Mouse (Mus musculus) gastrocnemius, adult 2 months (tissue): ENCODE results near the gene Plcl1. TPM values are rescaled to one million over a fixed set of nuclear protein-coding genes. Genes with fewer than 3 reads are reported as not detected.
A peak's percentile ranks its signal among the peaks of the same experiment; 100 is the strongest.

ENCODE experiments used
- DNase-seq: peaks from one replicate; pipeline ENCODE4 v3.0.0; 2022
- H3K27ac ChIP-seq: fragments of 200-600 bp; 2 replicates; pipeline ENCODE4 v1.8.1; 2022; ENCODE audit warnings: mild to moderate bottlenecking
- H3K4me3 ChIP-seq: fragments of 200-600 bp; 2 replicates; pipeline ENCODE4 v1.8.1; 2022; ENCODE audit warnings: mild to moderate bottlenecking, moderate library complexity
- CTCF ChIP-seq: fragments of 200-600 bp; IDR thresholded peaks from 2 replicates; pipeline ENCODE4 v1.8.1; 2022; ENCODE audit warnings: antibody characterized with exemption, mild to moderate bottlenecking, moderate library complexity
- intact Hi-C: fragments of 180-260 bp; cut with DNase I; formaldehyde crosslinking; loops from one replicate; pipeline ENCODE4 v1.15.1; 2025
- total RNA-seq, 2 experiments: library from RNA; stranded (reverse); gene quantifications; 2 replicates each; pipeline ENCODE4 v1.2.3; 2021

Plcl1 gene
- total RNA-seq, 2 experiments from 2014 or later, result 4.1 to 4.6 TPM

DNA sequence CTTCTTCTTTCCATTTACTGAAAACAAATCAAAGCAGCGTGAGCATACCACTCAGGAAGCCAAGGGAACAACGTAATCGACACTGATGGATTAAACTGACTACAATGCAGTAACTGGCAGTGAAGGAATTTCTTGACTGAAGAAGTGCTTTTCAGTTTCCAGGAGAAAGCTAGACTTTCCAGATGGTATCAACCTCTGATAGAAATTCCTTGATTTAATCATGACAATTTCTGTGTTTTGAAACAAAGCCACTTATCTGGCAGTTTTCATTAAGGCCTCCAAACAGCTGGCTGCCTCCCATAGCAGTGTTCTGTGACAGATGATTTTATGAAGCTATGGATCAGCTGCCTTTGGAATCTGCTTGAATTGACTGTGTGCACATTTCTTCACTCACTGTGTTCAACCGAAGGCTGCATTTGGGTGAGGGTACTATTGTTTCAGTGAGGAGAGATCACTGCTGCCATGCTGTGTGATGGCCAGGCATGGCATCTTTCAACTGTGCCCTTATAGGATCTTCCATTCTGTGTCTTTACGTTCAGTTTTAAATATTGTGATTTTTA lies 162.2 kb downstream of the Plcl1 start:
- TF ChIP-seq CTCF, result no peak
- Histone ChIP-seq H3K27ac (no peak overlapping the region), H3K4me3 (no peak overlapping the region)
- intact Hi-C loops, result loop anchor here (5.0 kb wide), 1 partner anchor 36 kb away; no protein-coding TSS in a partner anchor
- no peak for DNase-seq

DNA sequence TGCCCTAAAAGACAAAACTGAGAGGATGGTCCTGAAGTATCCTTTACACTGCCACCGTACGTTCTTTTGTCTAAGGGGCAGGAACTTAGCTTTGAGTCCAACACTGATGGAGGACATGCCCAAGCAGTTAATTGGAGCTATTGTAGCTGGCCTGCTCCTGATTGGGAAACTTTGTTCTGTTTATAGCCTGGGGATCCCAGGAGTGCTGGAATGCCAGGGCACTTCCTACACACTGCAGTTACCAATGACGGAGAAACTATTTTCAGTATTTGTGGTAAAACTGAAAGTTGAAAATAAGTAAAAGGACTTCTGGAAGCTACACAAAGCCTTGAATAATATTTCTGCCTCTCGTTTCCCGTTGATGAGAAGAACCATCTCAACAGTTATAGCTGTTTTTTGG lies 164.5 kb downstream of the Plcl1 start:
- TF ChIP-seq CTCF, result no peak
- no peak overlapping the region for H3K4me3 ChIP-seq
- intact Hi-C loops, result loop anchor here (10.0 kb wide), 1 partner anchor 165 kb away; no protein-coding TSS in a partner anchor
- no peak overlapping the region for H3K27ac ChIP-seq
- DNase-seq, result no peak

DNA sequence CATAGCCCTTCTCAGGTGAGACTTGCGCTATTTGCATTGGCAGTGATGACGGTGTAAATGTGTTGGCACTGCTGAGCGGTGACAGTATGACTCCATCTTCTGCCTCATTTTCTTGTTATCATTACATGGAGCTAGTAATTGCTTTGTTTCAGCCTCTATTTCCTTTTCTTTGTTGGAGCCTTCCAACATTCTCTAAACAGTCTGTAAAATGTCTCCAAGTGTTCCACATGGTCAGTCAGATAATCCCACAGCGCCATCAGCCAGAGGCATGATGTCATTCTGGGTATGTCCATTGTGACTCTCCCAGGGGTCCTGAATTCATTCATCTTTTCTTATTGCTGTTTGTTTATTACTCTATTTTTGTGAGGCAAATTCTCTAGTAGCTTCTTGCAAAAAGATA lies 165.7 kb downstream of the Plcl1 start:
- no peak for TF ChIP-seq CTCF
- intact Hi-C loops, result loop anchor here (10.0 kb wide), 1 partner anchor 163 kb away; no protein-coding TSS in a partner anchor
- Histone ChIP-seq H3K27ac (peak overlapping the region; percentile 25; the same call in 1 of the 2 replicates), H3K4me3 (no peak overlapping the region)
- DNase-seq, result no peak

GRCm38 (mm10) chr1:55572202-55572601 lies 166.5 kb downstream of the Plcl1 start:
- DNase-seq, result no peak
- intact Hi-C loops, result loop anchor here (10.0 kb wide), 1 partner anchor 163 kb away; no protein-coding TSS in a partner anchor

GRCm38 (mm10) chr1:55572664-55573063 lies 166.9 kb downstream of the Plcl1 start:
- no peak for DNase-seq
- Histone ChIP-seq H3K27ac (peak overlapping the region; percentile 28; the same call in 1 of the 2 replicates), H3K4me3 (no peak overlapping the region)
- TF ChIP-seq CTCF, result no peak
- intact Hi-C loops, result loop anchor here (10.0 kb wide), 1 partner anchor 162 kb away; no protein-coding TSS in a partner anchor

More at GRCm38 (mm10) chr1:55572202-55572601, 166.5 kb downstream of the Plcl1 start:
- Histone ChIP-seq H3K27ac (peak overlapping the region; percentile 28; the same call in 1 of the 2 replicates), H3K4me3 (no peak overlapping the region)
- TF ChIP-seq CTCF, result no peak

DNA sequence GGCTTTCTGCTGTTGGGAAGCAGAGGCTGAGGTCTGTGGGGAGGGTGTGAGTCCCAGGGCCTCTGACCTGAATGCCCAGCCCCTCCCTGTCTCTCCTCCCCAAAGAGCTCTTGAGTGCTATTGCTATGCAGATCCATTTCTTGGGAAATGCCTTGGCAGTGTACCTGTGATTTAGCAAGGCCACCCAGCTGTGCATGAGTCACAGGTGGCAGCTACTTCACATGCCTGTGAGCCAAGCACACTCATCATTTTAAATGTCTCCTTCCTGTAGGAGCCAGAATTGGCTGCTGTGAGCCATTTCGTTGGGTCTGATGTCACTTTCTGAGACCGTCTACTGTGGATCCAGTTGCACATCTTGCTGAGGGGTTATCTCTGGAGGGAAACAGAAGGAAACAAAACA lies 170.2 kb downstream of the Plcl1 start:
- intact Hi-C loops, result loop anchor here (5.0 to 10.0 kb wide), 2 partner anchors 159 to 169 kb away; partner anchors contain the start of gene Plcl1

GRCm38 (mm10) chr1:55581752-55582151 lies 176.0 kb downstream of the Plcl1 start:
- DNase-seq, result no peak
- no peak for TF ChIP-seq CTCF
- H3K4me3 ChIP-seq, result no peak overlapping the region
- intact Hi-C loops, result no loop called here
- H3K27ac ChIP-seq, result no peak overlapping the region

More for the DNA sequence above, 170.2 kb downstream of the Plcl1 start:
- no peak overlapping the region for H3K4me3 ChIP-seq
- no peak for TF ChIP-seq CTCF
- peak; percentile 81 for DNase-seq
- H3K27ac ChIP-seq, result peak overlapping the region; percentile 72

DNA sequence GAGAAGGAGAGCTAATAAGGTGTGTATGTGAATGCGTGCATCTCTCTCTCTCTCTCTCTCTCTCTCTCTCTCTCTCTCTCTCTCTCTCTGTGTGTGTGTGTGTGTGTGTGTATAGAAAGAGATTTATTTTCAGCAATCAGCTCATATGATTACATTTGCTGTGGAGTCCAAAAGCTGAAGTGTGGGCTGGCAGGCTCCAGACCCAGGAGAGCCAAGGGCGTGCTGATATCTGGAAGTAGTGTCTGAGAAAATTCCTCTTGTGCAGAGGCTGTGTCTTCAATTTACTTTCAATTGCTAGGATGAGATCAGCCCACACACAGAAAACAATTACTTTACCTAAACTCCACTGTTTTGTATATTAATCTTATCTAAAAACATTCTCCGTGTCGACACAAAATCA lies 179.7 kb downstream of the Plcl1 start:
- no peak for TF ChIP-seq CTCF
- no peak overlapping the region for H3K27ac ChIP-seq
- peak; percentile 43 for DNase-seq
- intact Hi-C loops, result no loop called here
- no peak overlapping the region for H3K4me3 ChIP-seq

DNA sequence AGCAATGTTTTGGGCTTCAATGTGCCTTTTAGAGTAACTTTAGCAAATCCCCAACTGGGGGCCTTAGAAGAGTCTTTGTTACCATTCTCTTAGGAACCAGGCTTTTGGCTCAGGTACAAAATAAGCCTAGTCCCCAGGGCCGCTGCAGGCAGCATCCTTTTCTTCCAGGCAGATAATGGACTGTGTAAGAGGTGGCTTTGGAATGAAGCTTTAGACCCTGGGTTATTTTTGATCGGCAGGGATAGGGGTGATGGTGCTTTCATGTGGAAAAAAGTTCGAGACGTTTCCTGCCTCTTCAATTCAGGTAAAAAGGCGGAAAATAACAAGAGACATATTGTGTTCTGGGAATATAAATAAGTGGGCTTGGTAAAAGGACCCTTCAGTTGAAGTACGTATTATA lies 182.4 kb downstream of the Plcl1 start:
- Histone ChIP-seq H3K27ac (no peak overlapping the region), H3K4me3 (no peak overlapping the region)
- TF ChIP-seq CTCF, result no peak
- intact Hi-C loops, result no loop called here
- DNase-seq, result no peak

GRCm38 (mm10) chr1:55590047-55590446 lies 184.3 kb downstream of the Plcl1 start:
- DNase-seq, result no peak
- intact Hi-C loops, result no loop called here
- Histone ChIP-seq H3K4me3 (no peak overlapping the region), H3K27ac (no peak overlapping the region)
- no peak for TF ChIP-seq CTCF

DNA sequence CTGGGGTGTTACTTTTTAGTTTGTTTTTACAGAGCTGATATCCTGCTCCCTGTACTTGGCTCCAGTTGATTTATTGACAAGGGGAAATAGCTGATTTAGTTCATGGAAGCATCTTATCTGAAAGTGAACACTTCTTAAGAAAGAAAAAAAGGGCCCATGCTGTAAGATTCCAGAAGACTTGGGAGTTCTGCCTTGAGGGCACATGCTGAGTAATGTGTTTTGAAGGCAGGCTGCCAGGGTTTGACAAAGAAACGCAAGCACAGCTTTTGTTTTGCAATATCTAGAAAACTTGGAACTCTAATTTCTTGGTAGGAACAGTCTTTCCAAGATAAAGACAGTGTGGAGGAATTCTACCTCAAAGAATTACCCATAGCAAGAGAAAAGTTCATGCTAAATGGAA lies 194.8 kb downstream of the Plcl1 start:
- no peak for TF ChIP-seq CTCF
- no peak overlapping the region for H3K4me3 ChIP-seq
- peak; percentile 47 for DNase-seq
- H3K27ac ChIP-seq, result no peak overlapping the region
- intact Hi-C loops, result loop anchor here (10.0 kb wide), 1 partner anchor 134 kb away; no protein-coding TSS in a partner anchor

GRCm38 (mm10) chr1:55604593-55604992 lies 198.9 kb downstream of the Plcl1 start:
- intact Hi-C loops, result loop anchor here (10.0 kb wide), 1 partner anchor 130 kb away; no protein-coding TSS in a partner anchor
- H3K27ac ChIP-seq, result no peak overlapping the region
- no peak overlapping the region for H3K4me3 ChIP-seq
- DNase-seq, result no peak
- TF ChIP-seq CTCF, result no peak

DNA sequence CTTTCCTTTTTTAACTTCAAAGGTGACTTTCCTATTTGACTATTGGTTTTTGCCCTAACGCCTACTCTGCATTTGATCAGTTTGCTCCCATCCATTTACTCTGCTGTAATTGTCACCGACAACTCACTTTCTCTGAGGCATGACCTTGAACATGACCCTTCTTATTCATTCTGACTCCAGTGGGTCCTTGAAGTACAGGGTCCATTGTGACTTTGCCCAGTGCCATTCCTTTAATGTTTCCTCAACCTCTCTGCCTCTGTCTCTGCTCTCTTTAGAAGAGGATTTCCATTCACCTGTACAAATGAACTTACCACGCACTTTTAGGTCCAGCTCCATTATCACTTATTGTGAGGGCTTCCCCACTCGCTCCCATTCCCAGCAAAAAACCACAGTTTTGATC lies 199.7 kb downstream of the Plcl1 start:
- no peak overlapping the region for H3K27ac ChIP-seq
- no peak for TF ChIP-seq CTCF
- no peak overlapping the region for H3K4me3 ChIP-seq
- intact Hi-C loops, result loop anchor here (10.0 kb wide), 1 partner anchor 129 kb away; no protein-coding TSS in a partner anchor
- no peak for DNase-seq

DNA sequence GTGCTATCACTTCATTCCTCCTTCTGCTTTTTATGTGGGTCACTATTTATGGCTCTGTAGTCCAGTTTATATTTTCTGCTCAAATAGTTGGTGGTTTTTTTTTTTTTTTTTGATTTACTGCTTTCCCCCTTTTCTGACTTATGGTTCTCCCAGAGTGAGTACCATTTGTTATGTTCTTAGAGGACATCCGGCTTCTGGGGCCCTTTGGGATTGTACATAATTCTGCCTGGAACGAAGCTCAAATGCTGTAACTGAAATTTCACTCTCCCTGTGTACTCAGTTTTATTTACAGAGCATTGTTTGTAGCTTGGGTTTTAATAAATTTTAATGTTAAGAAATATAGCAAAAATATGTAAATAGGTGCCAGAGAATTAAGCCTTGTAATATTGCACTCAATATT lies 200.2 kb downstream of the Plcl1 start:
- no peak for DNase-seq
- intact Hi-C loops, result loop anchor here (10.0 kb wide), 1 partner anchor 129 kb away; no protein-coding TSS in a partner anchor
- TF ChIP-seq CTCF, result no peak
- H3K4me3 ChIP-seq, result no peak overlapping the region
- H3K27ac ChIP-seq, result no peak overlapping the region
